Mouse (Mus musculus) cerebellum, adult (tissue): ENCODE data around the gene Manf.

Experiments
- ATAC-seq: cut with Nextera tagmentation; 2 replicates; pipeline ENCODE4 v1.9.2; 2017; ENCODE audit warnings: mild to moderate bottlenecking, moderate library complexity, mixed read lengths; ENCODE audit not compliant: insufficient number of reproducible peaks, low FRiP score, low TSS enrichment

Gene Manf

DNA sequence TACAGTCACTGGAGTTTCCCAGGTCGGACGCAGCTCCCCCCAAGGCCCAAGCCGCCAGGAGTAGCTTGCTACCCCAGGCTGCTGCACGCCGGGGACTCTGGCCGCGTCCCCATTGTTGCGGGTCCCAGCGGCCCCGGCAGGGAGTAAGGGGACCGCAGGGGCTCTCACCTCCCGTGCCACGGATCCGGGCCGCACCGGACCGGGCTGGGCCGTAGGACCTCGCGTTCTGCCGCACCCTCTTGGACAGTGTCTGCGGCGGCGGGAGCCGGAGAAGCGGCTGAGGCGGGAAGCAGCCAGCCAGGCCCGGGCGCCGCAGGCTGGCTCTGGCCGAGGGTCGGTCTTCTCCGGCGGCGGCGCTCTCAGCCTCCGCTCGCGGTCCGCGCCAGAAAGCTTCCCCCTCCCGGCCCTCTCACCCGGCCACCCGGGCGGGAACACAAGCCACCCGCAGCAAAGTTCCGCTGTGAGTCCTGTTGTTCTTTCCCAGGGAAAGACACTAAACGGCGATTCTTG, 102.9 kb downstream of the Manf start, which contains the start of gene Rad54l2:
Gene Rad54l2 (minus strand): TSS at position 383 of the 510 bp plus-strand sequence.
- peak; percentile 80 for ATAC-seq
